Mouse (Mus musculus) right cerebral cortex, postnatal 25 days (tissue): ENCODE data around the gene 5430419D17Rik.

Experiments
- DNase-seq: peaks from one replicate; pipeline ENCODE4 v3.0.0; 2022

Gene 5430419D17Rik

GRCm38 (mm10) chr7:131174121-131174520 is at the start of gene 5430419D17Rik:
Gene 5430419D17Rik, plus strand, starts transcription at chr7:131174402.
- no peak for DNase-seq

- no peak for DNase-seq
Observed at GRCm38 (mm10) chr7:131130021-131130420, 44.2 kb upstream of the 5430419D17Rik start.

DNA sequence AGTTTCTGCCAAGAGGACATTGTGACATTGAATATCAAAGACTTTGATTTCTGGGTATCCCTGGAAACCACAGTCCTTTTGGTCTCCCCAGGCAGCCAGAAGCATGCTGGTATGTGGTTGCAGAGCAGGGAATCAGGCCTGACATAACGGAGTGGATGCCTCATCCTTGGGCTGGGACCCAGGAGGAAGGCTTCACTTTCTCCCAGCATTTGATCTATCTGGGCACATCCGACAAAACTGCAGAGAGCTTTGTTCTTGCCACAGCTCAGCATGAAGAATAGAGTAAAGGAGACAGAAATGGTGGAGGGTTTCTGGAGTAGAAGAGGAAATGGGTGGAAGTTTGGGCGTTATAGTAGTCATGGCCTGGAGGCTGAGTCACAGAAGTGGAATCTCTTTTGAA is 41.0 kb upstream of the 5430419D17Rik start:
- DNase-seq = no peak

GRCm38 (mm10) chr7:131146214-131146613 is 28.0 kb upstream of the 5430419D17Rik start, which contains the start of gene 4933402N03Rik:
Gene 4933402N03Rik, minus strand, starts transcription at chr7:131146314.
- DNase-seq = no peak

DNA sequence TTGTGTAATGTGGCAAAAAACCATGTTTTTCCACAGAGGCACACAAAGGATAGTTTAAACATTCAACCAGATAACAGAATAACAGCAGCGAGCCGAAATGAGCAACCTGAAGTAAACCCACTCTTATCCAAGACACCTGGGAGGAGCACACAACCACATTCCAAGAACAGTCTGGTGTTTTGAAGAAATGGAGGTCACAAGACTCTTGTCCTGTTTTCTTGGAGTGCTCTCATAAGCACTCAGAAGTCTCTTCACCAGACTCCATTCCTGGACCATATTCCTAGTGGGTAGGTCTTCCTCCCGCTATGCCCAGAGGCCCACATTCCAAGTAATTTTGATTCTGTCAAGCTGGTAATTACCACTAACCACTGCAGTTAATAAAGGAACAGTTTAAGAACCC is 24.0 kb upstream of the 5430419D17Rik start:
- DNase-seq = no peak

GRCm38 (mm10) chr7:131153044-131153443 is 21.2 kb upstream of the 5430419D17Rik start:
- no peak for DNase-seq

DNA sequence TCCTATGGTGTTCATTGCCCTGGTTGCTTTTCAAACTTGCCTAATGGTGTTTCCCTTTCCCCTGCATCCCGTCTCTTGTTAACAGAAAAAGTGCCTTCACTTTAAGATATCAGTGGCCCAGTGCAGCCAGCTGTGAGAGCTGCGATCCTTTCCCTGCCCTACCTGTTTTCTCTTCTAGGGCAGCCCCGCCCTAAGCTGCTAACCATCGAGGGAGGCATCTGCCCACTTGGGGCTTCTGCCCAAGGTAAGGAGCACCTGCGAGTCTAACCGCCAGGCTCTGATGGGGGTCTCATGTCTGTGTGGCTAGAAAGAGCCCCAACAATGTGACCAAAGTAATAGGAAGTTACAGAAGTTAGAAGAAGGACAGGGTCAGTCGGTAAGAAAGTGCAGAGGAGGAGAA is 12.0 kb upstream of the 5430419D17Rik start:
- no peak for DNase-seq

- DNase-seq = no peak
Observed at GRCm38 (mm10) chr7:131167771-131168170, 6.4 kb upstream of the 5430419D17Rik start.

DNA sequence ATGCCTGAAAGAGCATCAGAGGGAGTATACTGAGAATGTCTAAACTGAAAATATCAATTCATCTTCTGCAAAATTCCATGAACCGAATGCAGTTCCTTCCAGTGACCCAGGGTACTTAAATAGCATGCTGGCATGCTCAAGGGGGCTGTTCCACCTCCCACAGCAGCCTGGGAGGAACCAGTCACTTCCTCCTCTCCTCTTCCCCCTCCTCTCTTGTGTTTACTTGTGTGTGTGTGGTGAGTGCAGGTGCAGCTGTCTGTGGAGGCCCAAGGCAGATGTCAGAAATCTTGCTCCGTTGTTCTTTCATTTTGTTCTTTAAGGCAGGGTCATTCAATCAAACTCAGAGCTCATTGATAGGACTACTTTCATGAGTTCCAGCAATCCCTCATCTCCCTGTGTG is 5.1 kb upstream of the 5430419D17Rik start:
- no peak for DNase-seq

DNA sequence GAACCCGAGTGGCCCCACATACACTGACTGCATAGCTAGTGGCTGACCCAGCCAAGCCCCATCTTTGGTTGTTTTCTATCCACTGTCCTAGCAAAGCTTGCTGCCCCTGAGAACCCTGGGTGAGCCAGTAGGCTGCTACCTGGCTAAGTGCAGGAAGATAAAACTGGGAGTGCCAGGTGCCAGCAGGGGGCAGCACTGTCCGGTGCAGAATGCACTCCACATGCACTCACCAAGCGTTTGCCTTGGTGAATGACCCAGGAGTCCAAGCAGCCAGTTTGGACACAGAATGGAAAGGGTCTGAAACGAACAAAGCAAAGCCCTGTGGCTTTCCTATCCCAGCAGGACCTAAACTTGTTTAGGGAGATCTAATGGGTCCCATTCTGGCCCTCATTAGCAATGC is 8.5 kb downstream of the 5430419D17Rik start:
- DNase-seq = peak; percentile 7

- DNase-seq = no peak
Observed at GRCm38 (mm10) chr7:131184339-131184738, 10.1 kb downstream of the 5430419D17Rik start.

DNA sequence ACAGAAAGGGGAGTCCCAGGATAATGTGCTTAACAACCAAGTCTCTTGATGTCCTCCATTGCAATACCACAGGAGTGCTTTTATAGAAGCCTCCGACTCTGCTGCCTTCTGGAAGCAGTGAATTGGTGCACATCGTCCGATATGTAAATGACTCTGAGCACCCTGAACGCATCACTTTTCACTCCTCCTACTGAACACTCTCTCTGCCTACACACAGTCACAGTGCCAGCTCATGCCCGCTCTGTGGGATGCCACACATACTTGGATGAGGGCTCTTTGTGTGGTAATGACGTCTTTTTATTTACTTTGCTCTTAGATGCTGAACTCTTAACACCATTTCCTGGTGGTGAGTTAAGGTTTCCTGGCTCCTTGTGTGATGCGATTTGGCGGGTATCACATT is 12.8 kb downstream of the 5430419D17Rik start:
- DNase-seq = peak; percentile 50

DNA sequence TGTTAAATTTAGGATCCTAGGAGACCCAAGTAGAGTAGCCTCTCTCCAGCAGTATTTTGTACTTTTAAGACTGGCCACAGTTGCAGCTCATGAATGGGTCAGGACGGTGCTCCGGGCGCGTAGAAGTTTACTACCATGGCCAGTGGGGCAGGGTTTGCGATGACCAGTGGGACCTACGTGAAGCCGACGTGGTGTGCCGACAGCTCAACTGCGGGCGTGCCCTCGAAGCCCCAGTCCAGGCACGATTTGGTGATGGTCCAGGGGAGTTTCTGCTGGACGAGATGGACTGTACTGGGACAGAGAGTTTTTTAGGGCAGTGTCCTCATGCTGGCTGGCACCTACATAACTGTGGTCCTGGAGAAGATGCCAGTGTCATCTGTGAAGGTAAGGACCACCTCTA is 13.8 kb downstream of the 5430419D17Rik start:
- no peak for DNase-seq

- DNase-seq = no peak
Observed at GRCm38 (mm10) chr7:131223086-131223485, 48.9 kb downstream of the 5430419D17Rik start.

DNA sequence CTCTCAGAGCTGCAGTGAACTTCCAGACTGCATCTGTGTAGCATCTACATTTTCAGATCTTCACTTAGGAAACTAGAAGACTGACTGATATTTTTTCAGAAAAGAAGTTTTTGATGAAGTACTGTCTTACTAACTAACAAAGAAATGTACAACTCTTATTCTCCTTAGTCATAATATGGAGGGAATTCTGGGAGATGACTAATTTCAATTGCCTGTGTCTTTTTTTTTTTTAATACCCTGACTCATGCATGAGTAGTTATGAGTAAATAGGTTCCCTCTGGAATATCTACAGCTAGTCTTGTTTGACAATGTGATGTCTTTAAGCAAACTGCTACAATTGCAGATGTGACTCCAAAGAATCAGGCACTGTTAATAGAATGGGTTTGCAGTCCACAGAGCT is 61.9 kb downstream of the 5430419D17Rik start:
- DNase-seq = no peak

DNA sequence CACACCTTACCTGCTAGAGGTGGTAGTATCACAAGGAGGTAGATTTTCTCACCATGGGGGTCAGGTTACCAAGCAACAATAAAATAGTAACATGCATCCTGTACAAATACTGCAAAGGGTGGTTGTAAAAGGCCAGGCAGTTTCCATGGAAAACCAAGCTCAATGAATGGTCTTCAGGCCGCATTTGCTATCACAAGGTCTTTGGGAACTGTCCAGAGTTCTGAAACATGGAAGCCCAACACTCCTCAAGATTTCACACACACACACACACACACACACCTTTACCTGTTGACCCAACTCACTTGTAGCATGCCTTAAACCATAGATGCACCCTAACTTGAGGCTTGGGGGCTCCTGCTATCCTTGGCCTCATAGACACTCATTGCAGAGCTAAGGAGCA is 70.8 kb downstream of the 5430419D17Rik start:
- DNase-seq = no peak

GRCm38 (mm10) chr7:131256841-131257240 is 82.6 kb downstream of the 5430419D17Rik start:
- DNase-seq = no peak

DNA sequence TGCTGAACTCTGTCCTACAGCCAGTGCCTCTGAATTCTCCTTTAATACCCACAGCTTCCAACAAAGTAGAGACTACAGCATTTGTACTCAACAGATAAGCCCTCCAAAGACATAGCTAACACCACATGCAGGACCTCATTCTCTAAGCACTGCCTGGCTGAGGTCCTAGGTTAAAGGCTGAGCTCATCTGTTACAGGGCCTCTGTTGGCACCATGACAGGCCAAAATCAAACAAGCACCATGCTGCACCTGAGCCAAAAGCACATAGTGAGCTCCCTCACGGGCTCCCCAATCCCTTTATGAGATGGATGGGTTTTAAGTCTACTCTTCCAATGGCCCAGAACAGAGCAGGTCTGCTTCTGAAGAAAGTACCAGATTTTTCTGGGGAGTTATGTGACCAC is 83.1 kb downstream of the 5430419D17Rik start:
- DNase-seq = no peak

- peak; percentile 37 for DNase-seq
Observed at GRCm38 (mm10) chr7:131260946-131261345, 86.7 kb downstream of the 5430419D17Rik start.

- no peak for DNase-seq
Observed at GRCm38 (mm10) chr7:131264251-131264650, 90.0 kb downstream of the 5430419D17Rik start.

DNA sequence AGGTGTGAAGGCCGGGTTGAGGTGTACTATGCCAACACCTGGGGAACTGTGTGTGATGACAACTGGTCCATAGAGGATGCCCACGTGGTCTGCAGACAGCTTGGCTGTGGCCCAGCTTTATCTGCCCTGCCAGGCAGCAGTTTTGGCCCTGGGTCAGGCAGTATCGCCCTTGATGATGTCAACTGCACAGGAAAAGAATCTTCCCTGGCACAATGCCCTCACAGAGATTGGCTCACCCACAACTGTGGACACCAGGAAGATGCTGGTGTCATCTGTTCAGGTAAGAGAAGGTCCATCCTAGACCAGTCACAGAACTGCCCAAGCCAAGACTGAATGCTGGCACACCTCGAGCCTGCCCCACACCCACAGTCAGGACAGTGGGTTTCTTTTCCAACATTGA is 91.6 kb downstream of the 5430419D17Rik start:
- no peak for DNase-seq

- DNase-seq = no peak
Observed at GRCm38 (mm10) chr7:131297151-131297550, 122.9 kb downstream of the 5430419D17Rik start.

- DNase-seq = no peak
Observed at GRCm38 (mm10) chr7:131303340-131303739, 129.1 kb downstream of the 5430419D17Rik start.

DNA sequence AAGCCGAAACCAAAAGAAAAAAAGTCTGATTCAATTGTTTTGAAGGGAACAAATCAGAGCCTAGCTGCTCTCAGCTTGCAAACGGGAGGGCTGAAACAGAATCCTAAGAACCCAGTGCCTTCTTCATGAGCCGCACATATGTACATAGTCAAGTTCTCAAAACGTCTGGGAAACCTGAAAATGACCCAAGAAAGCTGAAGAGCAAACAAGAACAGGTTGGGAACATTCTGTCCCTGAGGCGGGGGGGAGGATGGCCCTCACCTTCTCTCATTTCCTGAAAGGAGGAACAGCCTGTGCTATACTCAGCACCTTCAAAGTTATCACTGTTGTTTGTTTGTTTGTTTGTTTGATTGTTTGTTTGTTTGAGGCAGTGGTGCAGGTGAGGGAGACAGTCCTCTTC is 132.5 kb downstream of the 5430419D17Rik start:
- no peak for DNase-seq

DNA sequence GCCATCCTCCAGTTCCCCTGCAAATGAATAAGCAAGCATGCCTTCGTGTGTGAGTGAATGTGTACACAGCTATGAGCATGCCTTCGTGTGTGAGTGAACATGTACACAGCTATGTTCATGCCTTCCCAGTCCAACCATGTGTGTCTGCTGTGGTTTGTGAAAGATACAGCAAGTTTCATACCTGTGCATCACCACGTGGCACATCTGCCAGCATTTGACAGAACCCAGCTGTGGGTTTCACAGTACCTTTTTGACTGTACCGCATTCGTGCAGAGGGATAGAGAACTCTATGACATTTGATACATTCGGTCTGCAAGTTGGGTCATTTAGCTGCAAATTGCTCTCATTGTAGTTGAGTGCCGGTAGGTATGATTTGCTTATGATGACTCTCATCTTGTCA is 140.3 kb downstream of the 5430419D17Rik start:
- DNase-seq = no peak

DNA sequence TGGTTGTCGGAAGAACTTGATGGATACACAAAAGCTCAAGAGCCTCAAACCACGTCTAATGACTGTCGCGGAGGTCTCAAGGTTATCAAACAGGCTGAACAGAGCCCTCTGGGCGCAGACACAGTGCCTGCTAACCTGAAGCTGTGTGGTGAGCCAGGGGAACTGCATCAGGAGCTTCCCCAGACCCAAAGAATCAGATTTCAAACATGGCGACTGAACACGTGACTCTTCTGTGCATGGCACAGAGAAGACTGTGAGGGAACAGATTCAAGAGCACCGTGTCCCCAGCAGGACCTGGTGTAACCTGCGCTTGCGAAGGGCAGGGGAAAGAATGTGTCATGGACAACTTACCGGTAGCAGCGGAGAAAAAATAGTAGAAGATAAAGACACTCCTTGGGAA is 143.4 kb downstream of the 5430419D17Rik start:
- no peak for DNase-seq
